Mouse (Mus musculus) cerebellum, adult 2 months (tissue): ENCODE measurements around the gene Opn1mw.
"Not testable (repeated sequence)": the region's sequence is repeated elsewhere in the genome, so short reads cannot be mapped to it uniquely, and the experiment has no call there.

Experiments used
- CTCF ChIP-seq: fragments of 200-500 bp; IDR thresholded peaks from 2 replicates; pipeline ENCODE4 v1.5.1; 2011; ENCODE audit warnings: low read depth, mild to moderate bottlenecking, control low read depth, low read length, moderate library complexity, borderline replicate concordance; ENCODE audit not compliant: insufficient read depth
- POLR2A ChIP-seq: fragments of 200-500 bp; IDR thresholded peaks from 2 replicates; pipeline ENCODE4 v1.6.1; 2011; ENCODE audit warnings: low read length, control low read depth, borderline replicate concordance; ENCODE audit not compliant: insufficient read depth

DNA sequence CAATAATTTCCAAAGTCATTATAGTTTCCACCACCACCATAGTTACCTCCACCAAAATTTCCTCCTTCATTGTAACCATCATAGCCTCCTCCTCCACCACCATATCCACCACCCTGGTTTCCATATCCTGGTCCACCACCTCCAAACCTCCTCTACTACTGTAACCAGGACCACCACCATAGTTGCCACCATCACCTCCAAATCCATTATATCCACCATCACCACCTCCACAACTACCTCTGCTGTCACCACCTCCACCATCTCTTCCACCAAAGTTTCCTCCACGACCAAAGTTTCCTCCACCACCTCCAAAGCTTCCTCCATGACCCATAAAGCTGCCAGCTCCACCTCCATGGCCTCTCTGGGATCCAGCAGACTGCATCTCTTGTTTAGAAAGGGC, 8.0 kb downstream of the Opn1mw start, which contains the start of gene Mecp2:
- TF ChIP-seq CTCF, POLR2A: not testable (repeated sequence)
